Mouse (Mus musculus): ENCODE measurements around the gene Grin2c. TPM values are rescaled to one million over a fixed set of nuclear protein-coding genes. Genes with fewer than 3 reads are reported as not detected.
A peak's percentile ranks its signal among the peaks of the same experiment; 100 is the strongest.

Grin2c gene
- polyA plus RNA-seq, 1 experiment from 2014 or later = 0.18 TPM

GRCm38 (mm10) chr11:115246386-115246785 lies 20.7 kb downstream of the Grin2c start:
- Histone ChIP-seq H3K27ac (ENCODE audit: low read length) (no peak overlapping the region), H3K9ac (ENCODE audit: low read depth, low read length) (0 out of 2 replicates have a peak overlapping the region, but pooled peaks have one; percentile 6), H3K4me3 (ENCODE audit: low read depth, low read length) (no peak overlapping the region), H3K4me2 (ENCODE audit: low read length) (no peak overlapping the region), H3K4me1 (ENCODE audit: control insufficient read depth, insufficient read depth, low read length) (peaks cover 16% of the 10 kb centered on the region; the same call in 1 of the 2 replicates), H3K36me3 (ENCODE audit: control insufficient read depth, insufficient read depth, low read length) (0 out of 2 replicates have a peak, but pooled peaks cover 3% of the 10 kb centered on the region), H3K9me3 (replicated peaks; ENCODE audit: control insufficient read depth, low read length, poor library complexity, severe bottlenecking) (no peaks in the 10 kb centered on the region), H3K27me3 (ENCODE audit: control insufficient read depth, insufficient read depth, low read depth, low read length) (peaks cover 27% of the 10 kb centered on the region)
- ATAC-seq = no peak
- 59% methylated on average over 8 of the region's 8 CpGs for WGBS

GRCm38 (mm10) chr11:115244840-115245239 lies 22.2 kb downstream of the Grin2c start:
- WGBS = 82% methylated on average over 8 of the region's 8 CpGs
- no peak for ATAC-seq
- H3K9ac ChIP-seq (ENCODE audit: low read depth, low read length) = no peak overlapping the region
- peaks cover 11% of the 10 kb centered on the region; the same call in 1 of the 2 replicates for H3K4me1 ChIP-seq (ENCODE audit: control insufficient read depth, insufficient read depth, low read length)
- 0 out of 2 replicates have a peak, but pooled peaks cover 3% of the 10 kb centered on the region for H3K36me3 ChIP-seq (ENCODE audit: control insufficient read depth, insufficient read depth, low read length)
- no peak overlapping the region for H3K27ac ChIP-seq (ENCODE audit: low read length)
- H3K4me2 ChIP-seq (ENCODE audit: low read length) = no peak overlapping the region
- peaks cover 18% of the 10 kb centered on the region for H3K27me3 ChIP-seq (ENCODE audit: control insufficient read depth, insufficient read depth, low read depth, low read length)
- H3K9me3 ChIP-seq (replicated peaks; ENCODE audit: control insufficient read depth, low read length, poor library complexity, severe bottlenecking) = no peaks in the 10 kb centered on the region
- H3K4me3 ChIP-seq (ENCODE audit: low read depth, low read length) = no peak overlapping the region

DNA sequence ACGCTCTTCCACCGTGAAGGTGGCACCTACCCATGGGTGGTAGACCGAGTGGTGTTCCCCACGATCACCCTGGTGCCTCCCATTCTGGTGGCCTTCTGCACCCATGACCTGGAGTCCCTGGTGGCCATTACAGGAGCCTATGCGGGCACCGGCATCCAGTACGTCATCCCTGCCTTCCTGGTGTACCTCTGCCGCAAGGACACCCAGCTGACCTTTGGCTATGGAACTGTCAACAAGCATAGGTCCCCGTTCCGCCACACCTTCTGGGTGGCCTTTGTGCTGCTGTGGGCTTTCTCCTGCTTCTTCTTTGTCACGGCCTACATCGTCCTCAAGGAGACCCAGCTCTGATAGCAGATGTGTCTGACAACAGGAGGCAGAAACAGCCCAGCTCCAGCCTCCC lies 23.3 kb downstream of the Grin2c start:
- Histone ChIP-seq H3K4me3 (ENCODE audit: low read depth, low read length) (no peak overlapping the region), H3K4me2 (ENCODE audit: low read length) (no peak overlapping the region), H3K9ac (ENCODE audit: low read depth, low read length) (no peak overlapping the region), H3K36me3 (ENCODE audit: control insufficient read depth, insufficient read depth, low read length) (0 out of 2 replicates have a peak, but pooled peaks cover 3% of the 10 kb centered on the region), H3K4me1 (ENCODE audit: control insufficient read depth, insufficient read depth, low read length) (peaks cover 8% of the 10 kb centered on the region; the same call in 1 of the 2 replicates), H3K27me3 (ENCODE audit: control insufficient read depth, insufficient read depth, low read depth, low read length) (peaks cover 7% of the 10 kb centered on the region), H3K27ac (ENCODE audit: low read length) (no peak overlapping the region), H3K9me3 (replicated peaks; ENCODE audit: control insufficient read depth, low read length, poor library complexity, severe bottlenecking) (no peaks in the 10 kb centered on the region)
- WGBS = 90% methylated on average over 12 of the region's 12 CpGs
- no peak for ATAC-seq

- H3K9me3 ChIP-seq (replicated peaks; ENCODE audit: control insufficient read depth, low read length, poor library complexity, severe bottlenecking) = no peaks in the 10 kb centered on the region
- H3K27me3 ChIP-seq (ENCODE audit: control insufficient read depth, insufficient read depth, low read depth, low read length) = peaks cover under 1% of the 10 kb centered on the region; the same call in 1 of the 2 replicates
- 0 out of 2 replicates have a peak, but pooled peaks cover 3% of the 10 kb centered on the region for H3K36me3 ChIP-seq (ENCODE audit: control insufficient read depth, insufficient read depth, low read length)
- no peak overlapping the region for H3K4me3 ChIP-seq (ENCODE audit: low read depth, low read length)
- 80% methylated on average over 3 of the region's 3 CpGs for WGBS
- H3K9ac ChIP-seq (ENCODE audit: low read depth, low read length) = no peak overlapping the region
- no peak for ATAC-seq
- H3K4me1 ChIP-seq (ENCODE audit: control insufficient read depth, insufficient read depth, low read length) = peaks cover 7% of the 10 kb centered on the region; the same call in 1 of the 2 replicates
- H3K27ac ChIP-seq (ENCODE audit: low read length) = no peak overlapping the region
- no peak overlapping the region for H3K4me2 ChIP-seq (ENCODE audit: low read length)
Measured at GRCm38 (mm10) chr11:115242746-115243145, 24.3 kb downstream of the Grin2c start.

GRCm38 (mm10) chr11:115241402-115241801 lies 25.6 kb downstream of the Grin2c start:
- Histone ChIP-seq H3K4me2 (ENCODE audit: low read length) (no peak overlapping the region), H3K27ac (ENCODE audit: low read length) (no peak overlapping the region), H3K27me3 (ENCODE audit: control insufficient read depth, insufficient read depth, low read depth, low read length) (no peaks in the 10 kb centered on the region), H3K4me3 (ENCODE audit: low read depth, low read length) (no peak overlapping the region), H3K36me3 (ENCODE audit: control insufficient read depth, insufficient read depth, low read length) (0 out of 2 replicates have a peak, but pooled peaks cover 3% of the 10 kb centered on the region), H3K9ac (ENCODE audit: low read depth, low read length) (no peak overlapping the region), H3K9me3 (replicated peaks; ENCODE audit: control insufficient read depth, low read length, poor library complexity, severe bottlenecking) (no peaks in the 10 kb centered on the region), H3K4me1 (ENCODE audit: control insufficient read depth, insufficient read depth, low read length) (peaks cover 2% of the 10 kb centered on the region; the same call in 1 of the 2 replicates)
- 70% methylated on average over 11 of the region's 11 CpGs for WGBS
- no peak for ATAC-seq

DNA sequence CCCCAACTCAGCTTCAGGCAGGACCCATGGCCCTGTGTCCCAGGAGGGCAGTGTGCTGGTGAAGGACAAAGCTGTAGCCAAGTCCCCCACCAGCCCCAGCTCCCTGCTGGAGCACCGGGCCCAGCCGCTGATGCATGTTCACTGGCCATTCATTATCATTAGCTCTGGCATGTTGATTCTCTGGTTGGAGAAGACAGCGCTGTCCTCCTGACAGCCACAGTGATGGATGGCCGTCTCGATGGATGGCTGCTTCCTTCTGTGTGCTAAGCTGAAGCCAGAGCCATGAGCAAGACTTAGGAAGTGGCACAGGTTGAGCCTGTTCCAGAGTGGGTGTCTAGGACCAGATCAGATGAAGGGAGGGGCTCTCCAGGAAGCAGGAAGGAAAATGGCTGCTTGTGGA lies 30.5 kb downstream of the Grin2c start:
- Histone ChIP-seq H3K9ac (ENCODE audit: low read depth, low read length) (no peak overlapping the region), H3K4me2 (ENCODE audit: low read length) (no peak overlapping the region), H3K27ac (ENCODE audit: low read length) (no peak overlapping the region), H3K4me1 (ENCODE audit: control insufficient read depth, insufficient read depth, low read length) (peaks cover 22% of the 10 kb centered on the region), H3K36me3 (ENCODE audit: control insufficient read depth, insufficient read depth, low read length) (no peaks in the 10 kb centered on the region), H3K9me3 (replicated peaks; ENCODE audit: control insufficient read depth, low read length, poor library complexity, severe bottlenecking) (no peaks in the 10 kb centered on the region), H3K4me3 (ENCODE audit: low read depth, low read length) (no peak overlapping the region), H3K27me3 (ENCODE audit: control insufficient read depth, insufficient read depth, low read depth, low read length) (no peaks in the 10 kb centered on the region)
- 51% methylated on average over 5 of the region's 5 CpGs for WGBS
- no peak for ATAC-seq

DNA sequence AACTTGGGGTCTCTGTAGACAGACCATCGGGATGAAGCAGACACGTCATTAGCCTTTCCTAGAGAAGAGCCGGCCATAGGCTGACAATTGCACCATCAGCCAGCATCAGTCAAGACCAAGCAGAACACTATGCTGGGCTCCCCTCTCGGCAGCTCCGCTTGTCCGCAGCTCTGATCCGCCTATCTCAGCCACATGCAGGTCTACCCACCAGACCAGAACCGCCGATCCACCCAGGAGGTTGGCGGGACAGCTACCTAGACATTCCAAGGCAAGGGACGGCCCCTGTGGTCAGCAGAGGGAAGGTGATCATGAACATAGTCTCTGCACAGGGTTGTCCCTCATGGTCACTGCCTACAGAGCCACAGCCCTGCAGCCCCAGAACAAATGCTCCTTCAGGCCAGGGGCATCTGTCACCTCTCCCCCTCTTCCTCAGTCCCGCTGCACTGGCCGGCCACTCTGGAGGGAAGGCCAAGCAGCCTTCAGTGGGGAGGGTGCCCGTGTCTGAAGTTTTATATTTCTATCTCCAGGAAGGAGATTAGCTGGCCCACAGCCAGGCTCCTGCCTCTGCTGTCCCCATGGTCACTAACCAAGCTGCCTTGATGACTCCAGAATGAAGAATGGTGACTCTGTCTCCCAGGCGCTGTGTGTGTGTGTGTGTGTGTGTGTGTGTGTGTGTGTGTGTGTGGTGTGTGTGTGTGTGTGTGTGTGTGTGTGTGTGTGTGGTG lies 32.6 kb downstream of the Grin2c start:
- no peak overlapping the region for H3K4me3 ChIP-seq (ENCODE audit: low read depth, low read length)
- 73% methylated on average over 15 of the region's 15 CpGs for WGBS
- no peak overlapping the region for H3K9ac ChIP-seq (ENCODE audit: low read depth, low read length)
- no peaks in the 10 kb centered on the region for H3K27me3 ChIP-seq (ENCODE audit: control insufficient read depth, insufficient read depth, low read depth, low read length)
- no peaks in the 10 kb centered on the region for H3K9me3 ChIP-seq (replicated peaks; ENCODE audit: control insufficient read depth, low read length, poor library complexity, severe bottlenecking)
- ATAC-seq = no peak
- no peak overlapping the region for H3K4me2 ChIP-seq (ENCODE audit: low read length)
- peaks cover 27% of the 10 kb centered on the region for H3K4me1 ChIP-seq (ENCODE audit: control insufficient read depth, insufficient read depth, low read length)
- no peaks in the 10 kb centered on the region for H3K36me3 ChIP-seq (ENCODE audit: control insufficient read depth, insufficient read depth, low read length)
- no peak overlapping the region; the same call in 1 of the 2 replicates for H3K27ac ChIP-seq (ENCODE audit: low read length)

DNA sequence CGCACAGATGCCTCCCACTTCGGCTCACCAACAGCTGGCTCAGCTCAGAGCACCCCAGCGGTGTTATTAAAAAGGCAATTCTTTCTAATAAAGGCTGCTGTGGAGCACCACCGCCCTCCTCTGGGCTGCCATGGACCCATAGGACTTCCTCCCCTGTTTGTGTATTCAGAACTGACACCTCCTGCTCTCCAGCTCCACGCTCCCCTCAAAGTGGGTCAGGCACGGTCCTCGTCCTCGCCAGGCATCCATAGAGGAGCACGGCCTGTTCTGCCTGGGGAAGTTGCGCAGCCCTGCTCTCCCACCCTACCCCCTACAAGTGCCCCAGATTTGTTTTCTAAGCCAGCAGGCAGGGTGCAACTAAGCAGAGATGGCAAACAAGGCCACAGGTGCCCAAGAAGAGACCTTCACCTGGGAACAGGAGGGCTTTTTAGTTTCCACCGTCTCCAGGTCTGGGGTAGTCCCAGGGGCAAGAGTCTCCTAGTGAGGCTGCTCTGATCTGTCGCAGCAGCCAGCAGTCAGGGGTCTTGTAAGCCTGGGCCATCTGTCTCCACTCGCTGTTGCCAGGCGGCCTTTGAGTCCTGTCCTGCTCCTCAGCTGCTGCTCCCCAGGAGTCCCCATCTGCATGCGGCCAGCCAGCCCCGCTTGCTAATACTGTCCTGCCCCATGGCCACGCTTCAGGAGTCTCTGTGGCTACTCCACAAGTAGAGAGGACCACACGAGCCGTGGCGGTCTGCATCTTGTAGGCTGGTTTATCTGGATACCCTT lies 33.3 kb downstream of the Grin2c start:
- Histone ChIP-seq H3K27ac (ENCODE audit: low read length) (no peak overlapping the region), H3K4me1 (ENCODE audit: control insufficient read depth, insufficient read depth, low read length) (peaks cover 27% of the 10 kb centered on the region), H3K27me3 (ENCODE audit: control insufficient read depth, insufficient read depth, low read depth, low read length) (no peaks in the 10 kb centered on the region), H3K4me3 (ENCODE audit: low read depth, low read length) (no peak overlapping the region), H3K9ac (ENCODE audit: low read depth, low read length) (no peak overlapping the region), H3K4me2 (ENCODE audit: low read length) (no peak overlapping the region), H3K36me3 (ENCODE audit: control insufficient read depth, insufficient read depth, low read length) (no peaks in the 10 kb centered on the region), H3K9me3 (replicated peaks; ENCODE audit: control insufficient read depth, low read length, poor library complexity, severe bottlenecking) (no peaks in the 10 kb centered on the region)
- 31% methylated on average over 20 of the region's 20 CpGs for WGBS
- ATAC-seq = 0 out of 2 replicates have a peak, but pooled peaks have one; percentile 23

GRCm38 (mm10) chr11:115232889-115233288 lies 34.2 kb downstream of the Grin2c start:
- Histone ChIP-seq H3K4me1 (ENCODE audit: control insufficient read depth, insufficient read depth, low read length) (peaks cover 30% of the 10 kb centered on the region), H3K9ac (ENCODE audit: low read depth, low read length) (no peak overlapping the region), H3K27ac (ENCODE audit: low read length) (no peak overlapping the region), H3K9me3 (replicated peaks; ENCODE audit: control insufficient read depth, low read length, poor library complexity, severe bottlenecking) (no peaks in the 10 kb centered on the region), H3K36me3 (ENCODE audit: control insufficient read depth, insufficient read depth, low read length) (no peaks in the 10 kb centered on the region), H3K27me3 (ENCODE audit: control insufficient read depth, insufficient read depth, low read depth, low read length) (no peaks in the 10 kb centered on the region), H3K4me3 (ENCODE audit: low read depth, low read length) (no peak overlapping the region), H3K4me2 (ENCODE audit: low read length) (no peak overlapping the region)
- no peak for ATAC-seq
- 61% methylated on average over 5 of the region's 5 CpGs for WGBS

Measured in midbrain, embryonic 16.5 days (tissue).